Mouse (Mus musculus) retina, adult 2 months (tissue): Measurements from ENCODE around the gene Aspn.
"Not testable (repeated sequence)": the region's sequence is repeated elsewhere in the genome, so short reads cannot be mapped to it uniquely, and the experiment has no call there.

ENCODE experiments used
- DNase-seq: peaks from one replicate; pipeline ENCODE4 v3.0.0-alpha.2; 2012; ENCODE audit warnings: low read depth, low spot score

The Aspn gene

DNA sequence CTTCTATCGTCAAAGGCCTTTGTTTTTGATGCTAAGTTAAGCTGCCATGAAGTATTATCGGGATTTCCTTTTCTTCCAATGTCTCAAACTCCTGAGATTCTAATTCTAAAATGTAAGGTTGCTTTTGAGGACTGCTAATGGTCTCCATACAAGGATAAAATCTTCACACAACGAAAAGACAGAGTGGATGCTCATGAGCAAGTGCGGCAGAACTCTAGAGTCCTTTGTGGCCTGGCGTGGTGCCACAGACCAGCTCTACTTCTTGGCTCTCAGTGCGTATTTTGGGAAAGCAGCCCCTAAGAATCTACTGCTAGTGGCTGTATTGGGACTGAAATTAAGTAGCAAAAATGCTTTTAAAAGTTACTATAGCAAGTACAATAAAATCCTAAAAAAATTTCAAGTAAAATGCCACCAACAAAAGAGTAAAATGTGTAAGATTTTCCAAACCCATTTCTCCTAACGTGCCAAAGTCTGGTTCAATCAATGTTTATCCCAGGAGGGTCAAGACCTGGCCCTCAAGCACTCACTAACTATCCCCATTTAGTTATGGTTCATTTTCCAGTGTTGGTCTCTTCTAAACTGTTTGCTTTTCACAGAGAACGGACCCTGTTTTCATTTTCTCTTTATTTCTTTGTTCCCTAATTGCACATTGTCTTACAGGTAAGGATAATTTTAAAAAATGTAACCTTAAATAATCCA lies 40.2 kb downstream of the Aspn start:
- no peak for DNase-seq

DNA sequence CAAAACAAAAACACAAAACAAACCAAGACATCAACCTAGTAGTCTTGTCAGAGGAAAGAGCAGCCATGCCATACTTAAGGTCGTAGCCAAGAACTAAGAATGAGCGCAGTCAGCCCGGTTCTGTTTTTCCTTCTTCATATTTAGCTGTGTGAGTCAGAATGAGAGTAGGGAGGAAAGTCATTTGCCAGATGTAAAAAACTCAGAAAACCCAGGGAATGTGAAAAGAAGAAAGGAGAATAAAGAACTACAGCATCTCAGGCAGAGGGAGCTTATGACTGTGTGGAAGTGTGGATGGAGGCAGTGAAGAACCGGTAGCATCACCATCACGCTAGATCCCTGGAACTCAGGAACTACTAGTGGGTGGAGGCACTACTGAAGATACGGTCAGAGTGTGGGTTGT lies 41.8 kb downstream of the Aspn start:
- no peak for DNase-seq

DNA sequence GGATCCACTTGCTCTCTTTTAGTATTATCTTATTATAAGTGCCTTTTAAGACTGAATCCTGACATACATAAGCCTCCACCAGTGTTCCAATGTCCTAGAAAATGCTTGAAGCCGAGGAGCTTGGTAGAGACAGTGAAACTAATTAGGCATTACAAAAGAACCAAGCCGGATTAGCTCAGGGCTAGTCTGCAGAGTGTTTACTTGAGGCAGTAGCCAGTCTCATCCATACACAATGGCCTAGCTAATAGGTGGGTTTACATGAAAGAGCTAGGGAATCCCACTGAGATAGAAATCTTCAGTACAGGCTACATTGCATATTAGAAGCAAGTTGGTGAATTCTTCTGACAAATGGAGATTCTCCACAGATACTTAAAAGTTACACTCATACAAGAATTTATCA lies 58.3 kb downstream of the Aspn start:
- not testable (repeated sequence) for DNase-seq

DNA sequence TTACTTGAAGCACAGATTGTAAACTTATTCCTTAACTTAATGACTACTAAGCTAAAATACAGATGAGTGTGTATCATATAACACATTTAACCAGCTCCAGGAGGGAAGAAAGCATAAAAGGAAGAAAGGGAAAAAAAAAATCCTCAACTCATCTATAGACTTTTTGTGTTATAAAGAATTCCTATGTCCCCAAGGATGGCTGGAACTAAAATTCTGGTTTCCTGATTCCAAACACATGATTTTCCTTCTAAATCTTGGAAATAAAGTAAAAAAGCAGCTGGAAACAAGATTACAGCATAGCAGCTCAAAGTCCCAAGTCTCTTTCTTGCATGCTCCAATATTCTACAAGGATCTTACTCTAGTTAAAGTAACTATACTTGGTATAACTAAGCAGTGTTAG lies 59.4 kb downstream of the Aspn start:
- no peak for DNase-seq

DNA sequence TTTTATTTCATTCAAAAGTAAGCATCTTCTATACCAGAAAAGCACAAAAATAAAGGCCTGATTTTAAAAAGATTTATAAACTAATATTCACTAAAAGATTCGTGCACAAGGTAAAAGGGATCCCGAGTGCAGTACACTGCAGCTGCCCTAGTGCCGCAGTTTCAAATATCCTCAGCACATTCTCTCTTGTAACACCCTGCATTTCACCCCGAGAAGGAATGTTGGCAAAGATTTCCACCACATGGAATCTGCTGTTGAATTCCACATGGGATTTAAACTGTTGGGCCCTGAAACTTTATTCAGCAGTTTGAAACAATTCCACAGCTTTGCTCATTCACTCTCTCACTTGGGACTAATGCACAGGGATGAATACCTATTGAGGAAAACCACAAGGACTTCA lies 63.5 kb downstream of the Aspn start, which contains the start of gene Ogn:
TSS of gene Ogn (plus strand) at position 333 of the 400 bp plus-strand sequence.
- no peak for DNase-seq

DNA sequence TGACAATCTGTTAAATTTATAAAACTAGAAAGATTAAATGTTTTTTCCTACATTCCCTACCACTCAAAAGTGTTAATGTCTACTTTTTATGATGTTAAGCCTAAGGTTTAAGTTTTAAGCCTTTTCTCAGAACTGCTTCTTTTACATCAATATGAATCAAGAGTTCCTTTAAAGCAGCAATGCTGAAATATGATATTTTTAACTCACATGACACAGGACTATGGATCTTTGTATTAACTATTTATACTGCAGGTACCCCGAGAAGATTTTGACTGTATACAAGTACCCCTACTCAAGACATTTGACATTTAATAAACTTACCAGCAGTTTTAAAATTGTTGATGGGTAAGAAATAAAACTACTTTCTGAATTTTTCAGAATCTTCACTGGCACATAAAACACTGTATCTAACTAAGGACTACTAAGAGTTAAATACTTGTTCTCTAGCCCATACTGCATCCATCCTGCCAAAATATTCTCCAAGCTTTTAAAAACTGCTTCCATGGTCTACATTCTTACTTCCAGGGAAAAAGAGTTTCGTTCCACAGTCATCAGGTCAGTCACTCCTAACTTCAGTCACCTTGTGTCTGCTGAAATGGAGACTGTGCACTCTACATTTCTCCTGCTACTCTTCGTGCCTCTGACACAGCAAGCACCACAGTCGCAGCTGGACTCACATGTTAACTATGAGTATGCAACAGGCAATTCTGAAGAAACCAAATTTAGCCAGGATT lies 64.5 kb downstream of the Aspn start:
- DNase-seq: no peak

DNA sequence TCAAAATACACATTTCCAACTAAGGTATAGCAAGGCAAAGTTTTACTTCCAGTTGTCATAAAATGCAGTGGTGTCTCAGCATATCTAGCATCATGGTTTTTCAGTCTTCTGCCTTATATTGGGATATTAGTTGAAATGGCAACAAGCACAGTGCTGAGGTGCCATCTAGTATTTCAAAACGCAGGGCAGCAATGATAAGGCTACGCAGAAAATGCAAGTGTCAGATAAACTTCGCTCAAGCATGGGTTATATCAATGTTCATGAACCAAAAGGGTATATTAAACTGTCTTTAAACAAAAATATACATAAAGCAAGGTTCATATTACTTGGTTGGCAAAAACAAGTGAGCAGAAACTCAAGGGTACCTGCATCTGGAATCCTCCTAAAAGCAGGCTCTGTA lies 72.8 kb downstream of the Aspn start:
- no peak for DNase-seq
